Mouse (Mus musculus): ENCODE data around the gene Pla2g2f. TPM values are rescaled to one million over a fixed set of nuclear protein-coding genes. Genes with fewer than 3 reads are reported as not detected.

Pla2g2f gene
- polyA plus RNA-seq, 1 experiment from 2014 or later = 0.19 TPM

DNA sequence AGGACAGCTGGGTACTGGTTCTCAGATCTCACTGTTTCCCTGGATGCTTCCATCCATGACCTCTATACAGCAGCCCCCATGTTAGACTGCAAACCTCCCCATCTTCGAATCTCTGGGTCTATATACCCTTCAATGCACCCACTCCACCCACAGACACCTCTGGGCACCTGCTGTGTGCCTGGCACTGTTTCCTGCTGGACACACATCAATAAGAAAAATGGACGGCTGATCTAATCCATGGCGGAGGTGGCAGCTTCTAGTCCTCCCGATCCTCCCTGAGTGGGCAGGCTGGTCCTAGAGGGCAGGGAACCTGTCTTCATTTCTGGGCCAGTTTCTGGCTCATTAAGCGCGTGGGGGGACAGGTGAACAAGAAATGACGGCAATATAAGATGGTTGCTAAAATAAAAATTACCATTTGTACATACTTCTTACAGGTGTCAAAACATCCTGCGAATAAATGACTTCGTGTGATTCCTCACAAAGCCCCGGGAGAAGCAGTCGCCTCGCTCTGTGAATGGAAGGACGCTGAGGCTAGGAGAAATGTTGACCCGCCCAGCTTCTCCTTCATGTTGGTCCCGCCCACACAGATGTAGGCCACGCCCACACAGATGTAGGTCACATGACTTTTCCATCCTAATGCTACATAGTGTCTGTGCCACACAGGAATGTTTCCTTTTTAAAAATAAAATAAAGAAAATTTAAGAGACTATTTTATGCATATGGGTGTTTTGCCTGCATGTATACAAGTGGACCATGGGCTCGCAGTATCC, 46.2 kb downstream of the Pla2g2f start:
- no peak overlapping the region for H3K27ac ChIP-seq

GRCm38 (mm10) chr4:138710633-138711032, 46.8 kb downstream of the Pla2g2f start:
- Histone ChIP-seq H3K9ac (no peak overlapping the region), H3K9me3 (replicated peaks) (no peaks in the 10 kb centered on the region), H3K4me1 (peaks cover 26% of the 10 kb centered on the region), H3K36me3 (no peaks in the 10 kb centered on the region), H3K4me3 (replicated peaks) (no peak overlapping the region), H3K4me2 (no peak overlapping the region), H3K27me3 (no peaks in the 10 kb centered on the region), H3K27ac (no peak overlapping the region)
- no peak for ATAC-seq (replicated peaks; ENCODE audit: low FRiP score)
- WGBS = 80% methylated on average over 11 of the region's 11 CpGs

More for the DNA sequence above, 46.2 kb downstream of the Pla2g2f start:
- no peaks in the 10 kb centered on the region for H3K27me3 ChIP-seq
- ATAC-seq (replicated peaks; ENCODE audit: low FRiP score) = no peak
- H3K9ac ChIP-seq = no peak overlapping the region
- 58% methylated on average over 17 of the region's 17 CpGs for WGBS
- no peaks in the 10 kb centered on the region for H3K9me3 ChIP-seq (replicated peaks)
- no peak overlapping the region for H3K4me3 ChIP-seq (replicated peaks)
- peaks cover 26% of the 10 kb centered on the region for H3K4me1 ChIP-seq
- H3K36me3 ChIP-seq = no peaks in the 10 kb centered on the region
- H3K4me2 ChIP-seq = no peak overlapping the region

GRCm38 (mm10) chr4:138709944-138710343, 47.5 kb downstream of the Pla2g2f start:
- Histone ChIP-seq H3K9ac (no peak overlapping the region), H3K4me2 (no peak overlapping the region), H3K4me1 (peaks cover 26% of the 10 kb centered on the region), H3K4me3 (replicated peaks) (no peak overlapping the region), H3K27me3 (no peaks in the 10 kb centered on the region), H3K9me3 (replicated peaks) (no peaks in the 10 kb centered on the region), H3K36me3 (no peaks in the 10 kb centered on the region), H3K27ac (no peak overlapping the region)
- WGBS = 73% methylated on average over 7 of the region's 7 CpGs
- no peak for ATAC-seq (replicated peaks; ENCODE audit: low FRiP score)

DNA sequence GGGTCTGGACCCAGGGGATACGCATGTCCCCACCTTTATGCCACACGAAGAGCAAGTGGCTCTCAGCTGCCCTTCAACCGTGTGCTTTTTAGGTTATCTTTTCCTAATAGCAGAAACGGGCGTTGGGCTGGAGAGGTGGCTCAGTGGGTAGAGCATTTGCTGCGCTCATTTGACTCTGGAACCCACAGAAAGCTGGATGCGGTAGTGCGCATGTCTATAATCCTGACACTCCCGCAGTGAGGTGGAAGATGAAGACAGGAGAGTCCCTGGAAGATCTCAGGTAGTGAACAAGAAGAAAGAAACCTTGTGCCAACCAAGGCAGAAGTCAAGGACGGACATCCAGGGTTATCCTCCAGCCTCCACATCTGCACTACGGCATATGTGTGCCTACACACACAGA, 48.2 kb downstream of the Pla2g2f start:
- H3K4me2 ChIP-seq = no peak overlapping the region
- 89% methylated on average over 11 of the region's 11 CpGs for WGBS
- ATAC-seq (replicated peaks; ENCODE audit: low FRiP score) = no peak
- no peak overlapping the region for H3K27ac ChIP-seq
- H3K4me3 ChIP-seq (replicated peaks) = no peak overlapping the region
- no peaks in the 10 kb centered on the region for H3K9me3 ChIP-seq (replicated peaks)
- H3K9ac ChIP-seq = no peak overlapping the region
- H3K27me3 ChIP-seq = no peaks in the 10 kb centered on the region
- H3K4me1 ChIP-seq = peaks cover 26% of the 10 kb centered on the region
- no peaks in the 10 kb centered on the region for H3K36me3 ChIP-seq

- H3K9me3 ChIP-seq (replicated peaks) = no peaks in the 10 kb centered on the region
- H3K4me1 ChIP-seq = peaks cover 26% of the 10 kb centered on the region
- H3K27me3 ChIP-seq = no peaks in the 10 kb centered on the region
- no peak overlapping the region for H3K9ac ChIP-seq
- H3K27ac ChIP-seq = no peak overlapping the region
- ATAC-seq (replicated peaks; ENCODE audit: low FRiP score) = 0 out of 2 replicates have a peak, but pooled peaks have one; percentile 46
- no peak overlapping the region for H3K4me3 ChIP-seq (replicated peaks)
- no peak overlapping the region for H3K4me2 ChIP-seq
- H3K36me3 ChIP-seq = no peaks in the 10 kb centered on the region
- 9% methylated on average over 7 of the region's 7 CpGs for WGBS
Observed at GRCm38 (mm10) chr4:138708636-138709035, 48.8 kb downstream of the Pla2g2f start.

- Histone ChIP-seq H3K36me3 (no peaks in the 10 kb centered on the region), H3K4me1 (peaks cover 18% of the 10 kb centered on the region), H3K4me3 (replicated peaks) (no peak overlapping the region), H3K27ac (no peak overlapping the region), H3K4me2 (no peak overlapping the region), H3K27me3 (no peaks in the 10 kb centered on the region), H3K9me3 (replicated peaks) (no peaks in the 10 kb centered on the region), H3K9ac (no peak overlapping the region)
- no peak for ATAC-seq (replicated peaks; ENCODE audit: low FRiP score)
- WGBS = 93% methylated on average over 8 of the region's 8 CpGs
Observed at GRCm38 (mm10) chr4:138706620-138707019, 50.8 kb downstream of the Pla2g2f start.

GRCm38 (mm10) chr4:138704169-138704568, 53.3 kb downstream of the Pla2g2f start:
- H3K27ac ChIP-seq = no peak overlapping the region
- 90% methylated on average over 4 of the region's 4 CpGs for WGBS
- no peak overlapping the region for H3K4me3 ChIP-seq (replicated peaks)
- no peaks in the 10 kb centered on the region for H3K27me3 ChIP-seq
- H3K4me2 ChIP-seq = no peak overlapping the region
- no peak for ATAC-seq (replicated peaks; ENCODE audit: low FRiP score)
- no peak overlapping the region for H3K9ac ChIP-seq
- H3K9me3 ChIP-seq (replicated peaks) = no peaks in the 10 kb centered on the region
- peaks cover 12% of the 10 kb centered on the region; the same call in 1 of the 2 replicates for H3K4me1 ChIP-seq
- H3K36me3 ChIP-seq = no peaks in the 10 kb centered on the region

GRCm38 (mm10) chr4:138703591-138703990, 53.8 kb downstream of the Pla2g2f start:
- WGBS = 56% methylated on average over 7 of the region's 7 CpGs
- Histone ChIP-seq H3K9ac (no peak overlapping the region), H3K4me2 (no peak overlapping the region), H3K27me3 (no peaks in the 10 kb centered on the region), H3K36me3 (no peaks in the 10 kb centered on the region), H3K4me1 (peaks cover 10% of the 10 kb centered on the region; the same call in 1 of the 2 replicates), H3K27ac (no peak overlapping the region), H3K9me3 (replicated peaks) (no peaks in the 10 kb centered on the region), H3K4me3 (replicated peaks) (no peak overlapping the region)
- ATAC-seq (replicated peaks; ENCODE audit: low FRiP score) = no peak

- ATAC-seq (replicated peaks; ENCODE audit: low FRiP score) = no peak
- whole genome bisulfite sequencing = 81% methylated on average over 8 of the region's 8 CpGs
- Histone ChIP-seq H3K9me3 (replicated peaks) (no peaks in the 10 kb centered on the region), H3K27ac (no peak overlapping the region), H3K27me3 (no peaks in the 10 kb centered on the region), H3K36me3 (no peaks in the 10 kb centered on the region), H3K4me1 (0 out of 2 replicates have a peak, but pooled peaks cover 8% of the 10 kb centered on the region), H3K4me3 (replicated peaks) (no peak overlapping the region), H3K4me2 (no peak overlapping the region), H3K9ac (no peak overlapping the region)
Observed at GRCm38 (mm10) chr4:138702528-138702927, 54.9 kb downstream of the Pla2g2f start.

DNA sequence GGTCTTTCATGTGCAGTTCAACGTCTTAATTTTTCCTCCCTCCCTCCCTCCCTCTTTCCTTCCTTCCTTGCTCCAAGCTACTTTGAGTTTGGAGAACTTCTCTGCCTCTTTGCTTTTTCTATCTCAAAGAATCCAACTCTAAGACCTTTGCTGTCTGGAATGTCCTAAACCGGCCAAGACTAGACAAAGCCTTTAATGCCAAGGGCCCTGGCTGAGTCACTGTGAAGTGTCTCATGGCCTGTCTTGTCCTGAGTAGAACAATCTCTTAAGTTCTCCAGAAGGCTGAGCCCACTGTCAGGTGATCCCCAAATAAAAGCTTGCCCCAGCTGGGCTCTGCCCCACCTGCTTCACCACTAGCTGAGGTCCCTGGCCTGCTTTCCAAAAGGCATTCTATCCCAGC, 55.4 kb downstream of the Pla2g2f start:
- no peaks in the 10 kb centered on the region for H3K36me3 ChIP-seq
- H3K9me3 ChIP-seq (replicated peaks) = no peaks in the 10 kb centered on the region
- peaks cover 11% of the 10 kb centered on the region for H3K4me1 ChIP-seq
- no peaks in the 10 kb centered on the region for H3K27me3 ChIP-seq
- H3K9ac ChIP-seq = no peak overlapping the region
- 79% methylated on average over 2 of the region's 2 CpGs for WGBS
- no peak for ATAC-seq (replicated peaks; ENCODE audit: low FRiP score)
- no peak overlapping the region for H3K4me2 ChIP-seq
- H3K4me3 ChIP-seq (replicated peaks) = no peak overlapping the region
- H3K27ac ChIP-seq = no peak overlapping the region

DNA sequence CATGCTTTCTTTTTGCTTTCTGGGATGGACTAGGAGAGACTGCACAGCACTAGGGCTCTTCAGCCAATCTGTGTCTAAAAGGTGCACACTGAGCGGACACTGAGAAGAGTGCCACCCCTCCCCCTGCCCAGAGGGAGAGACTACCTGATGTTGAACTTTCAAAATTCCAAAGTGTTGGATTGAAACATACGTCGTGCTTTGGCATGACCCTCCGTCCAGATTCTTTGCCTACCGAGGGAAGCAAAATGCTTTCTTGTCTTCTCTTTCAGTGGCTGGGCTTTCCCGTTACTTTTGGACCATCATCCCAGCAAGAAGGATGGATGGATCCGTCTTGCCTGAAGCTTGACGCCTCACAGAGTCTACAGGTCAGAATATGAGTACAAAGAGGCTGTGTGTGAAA, 56.3 kb downstream of the Pla2g2f start:
- peaks cover 18% of the 10 kb centered on the region for H3K4me1 ChIP-seq
- no peak overlapping the region for H3K27ac ChIP-seq
- WGBS = 72% methylated on average over 8 of the region's 8 CpGs

More for the DNA sequence above, 56.3 kb downstream of the Pla2g2f start:
- H3K27me3 ChIP-seq = no peaks in the 10 kb centered on the region
- H3K9me3 ChIP-seq (replicated peaks) = no peaks in the 10 kb centered on the region
- H3K4me2 ChIP-seq = no peak overlapping the region
- no peak overlapping the region for H3K9ac ChIP-seq
- no peaks in the 10 kb centered on the region for H3K36me3 ChIP-seq
- no peak for ATAC-seq (replicated peaks; ENCODE audit: low FRiP score)
- no peak overlapping the region for H3K4me3 ChIP-seq (replicated peaks)

Data from kidney, embryonic 15.5 days (tissue).